Mouse (Mus musculus): Measurements from ENCODE around the gene Csnk1g1. TPM values are rescaled to one million over a fixed set of nuclear protein-coding genes. Genes with fewer than 3 reads are reported as not detected.

The Csnk1g1 gene
- polyA plus RNA-seq, 1 experiment from 2014 or later = 5.6 TPM

- DNase-seq (ENCODE audit: low spot score) = no peak
- Histone ChIP-seq H3K27me3 (ENCODE audit: control insufficient read depth, insufficient read depth, low read length) (no peaks in the 10 kb centered on the region), H3K4me3 (ENCODE audit: low read depth, low read length) (no peak overlapping the region), H3K27ac (replicated peaks) (no peak overlapping the region), H3K9me3 (ENCODE audit: control insufficient read depth, low read length) (no peaks in the 10 kb centered on the region), H3K4me1 (replicated peaks; ENCODE audit: control insufficient read depth, insufficient read depth) (no peaks in the 10 kb centered on the region), H3K4me2 (replicated peaks; ENCODE audit: low read depth) (no peak overlapping the region), H3K36me3 (ENCODE audit: control insufficient read depth, insufficient read depth, low read length) (peaks cover 9% of the 10 kb centered on the region; the same call in 1 of the 2 replicates), H3K9ac (ENCODE audit: low read length) (no peak overlapping the region)
- 82% methylated on average over 3 of the region's 3 CpGs for WGBS
- TF ChIP-seq EP300 (optimal IDR thresholded peaks at IDR 0.05) (no peak), CTCF (IDR thresholded peaks at IDR 0.05; ENCODE audit: low read depth) (no peak)
- ATAC-seq (ENCODE audit: low FRiP score, low TSS enrichment) = no peak
These were observed 132.1 kb downstream of the Csnk1g1 start for GRCm38 (mm10) chr9:66040801-66041200.

DNA sequence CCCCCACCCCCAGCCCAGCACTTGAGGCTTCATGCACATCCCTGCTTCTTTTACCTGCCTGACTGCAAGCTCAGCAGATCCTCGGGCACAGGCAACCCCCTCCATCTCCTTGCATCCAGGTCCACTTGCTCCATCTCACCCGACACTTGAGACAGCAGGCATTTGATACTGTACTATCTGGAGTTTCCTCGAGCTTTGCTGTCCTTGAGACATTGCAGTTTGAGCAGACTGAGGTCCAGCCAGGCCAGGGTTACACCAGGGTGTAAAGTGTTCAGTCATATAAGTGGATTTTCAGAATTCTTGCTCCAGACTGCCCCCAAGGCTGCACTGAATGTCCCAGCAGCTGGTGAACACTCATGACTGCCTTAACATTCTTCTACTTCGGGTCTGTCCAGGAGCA is 133.6 kb downstream of the Csnk1g1 start:
- 83% methylated on average over 4 of the region's 4 CpGs for WGBS
- Histone ChIP-seq H3K27ac (replicated peaks) (no peak overlapping the region), H3K4me3 (ENCODE audit: low read depth, low read length) (no peak overlapping the region), H3K4me1 (replicated peaks; ENCODE audit: control insufficient read depth, insufficient read depth) (no peaks in the 10 kb centered on the region), H3K36me3 (ENCODE audit: control insufficient read depth, insufficient read depth, low read length) (peaks cover 9% of the 10 kb centered on the region; the same call in 1 of the 2 replicates), H3K4me2 (replicated peaks; ENCODE audit: low read depth) (no peak overlapping the region), H3K9me3 (ENCODE audit: control insufficient read depth, low read length) (no peaks in the 10 kb centered on the region), H3K9ac (ENCODE audit: low read length) (no peak overlapping the region), H3K27me3 (ENCODE audit: control insufficient read depth, insufficient read depth, low read length) (no peaks in the 10 kb centered on the region)
- TF ChIP-seq CTCF (IDR thresholded peaks at IDR 0.05; ENCODE audit: low read depth) (no peak), EP300 (optimal IDR thresholded peaks at IDR 0.05) (no peak)
- no peak for DNase-seq (ENCODE audit: low spot score)
- no peak for ATAC-seq (ENCODE audit: low FRiP score, low TSS enrichment)

GRCm38 (mm10) chr9:66043241-66043640 is 134.5 kb downstream of the Csnk1g1 start:
- 99% methylated on average over 3 of the region's 3 CpGs for WGBS
- Histone ChIP-seq H3K27me3 (ENCODE audit: control insufficient read depth, insufficient read depth, low read length) (no peaks in the 10 kb centered on the region), H3K9ac (ENCODE audit: low read length) (no peak overlapping the region), H3K9me3 (ENCODE audit: control insufficient read depth, low read length) (no peaks in the 10 kb centered on the region), H3K36me3 (ENCODE audit: control insufficient read depth, insufficient read depth, low read length) (peaks cover 9% of the 10 kb centered on the region; the same call in 1 of the 2 replicates), H3K27ac (replicated peaks) (no peak overlapping the region), H3K4me2 (replicated peaks; ENCODE audit: low read depth) (no peak overlapping the region), H3K4me3 (ENCODE audit: low read depth, low read length) (no peak overlapping the region), H3K4me1 (replicated peaks; ENCODE audit: control insufficient read depth, insufficient read depth) (no peaks in the 10 kb centered on the region)
- no peak for TF ChIP-seq EP300 (optimal IDR thresholded peaks at IDR 0.05)
- TF ChIP-seq CTCF (IDR thresholded peaks at IDR 0.05; ENCODE audit: low read depth) = no peak
- no peak for ATAC-seq (ENCODE audit: low FRiP score, low TSS enrichment)
- DNase-seq (ENCODE audit: low spot score) = no peak

DNA sequence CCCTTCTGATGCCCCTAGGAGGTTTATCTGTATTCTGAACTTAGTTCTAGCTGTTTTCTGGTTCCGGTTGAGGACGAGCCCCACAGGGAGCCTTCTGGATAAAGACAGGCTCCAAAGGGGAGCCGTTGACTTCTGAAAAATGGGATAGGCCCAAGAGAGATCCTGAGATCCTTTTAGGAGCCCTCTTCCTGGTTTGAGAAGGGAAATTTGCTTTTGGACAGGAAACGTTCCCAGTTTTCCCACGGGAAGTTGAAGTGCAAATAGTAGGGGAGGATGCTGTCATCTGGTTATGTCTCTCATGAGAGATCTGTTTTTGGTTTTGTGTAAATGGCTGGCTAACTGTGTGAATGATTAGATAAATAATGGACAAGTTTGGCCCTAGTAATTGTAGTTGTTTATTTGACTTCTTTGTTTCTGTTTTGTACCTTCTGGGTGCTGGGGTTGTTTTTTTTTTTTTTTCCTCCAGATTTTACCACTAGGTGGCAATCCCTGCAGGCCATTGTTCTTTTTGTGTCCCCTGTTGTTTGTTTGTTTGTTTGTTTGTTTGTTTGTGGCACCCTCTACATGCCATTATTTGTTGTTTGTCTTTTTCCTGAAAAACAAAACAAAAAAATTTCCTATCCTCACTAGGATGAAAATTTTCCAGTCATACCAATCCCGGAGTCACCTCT is 141.3 kb downstream of the Csnk1g1 start:
- no peak for TF ChIP-seq EP300 (optimal IDR thresholded peaks at IDR 0.05)
- peak; percentile 24 for TF ChIP-seq CTCF (IDR thresholded peaks at IDR 0.05; ENCODE audit: low read depth)
- no peaks in the 10 kb centered on the region for H3K36me3 ChIP-seq (ENCODE audit: control insufficient read depth, insufficient read depth, low read length)
- DNase-seq (ENCODE audit: low spot score) = no peak

DNA sequence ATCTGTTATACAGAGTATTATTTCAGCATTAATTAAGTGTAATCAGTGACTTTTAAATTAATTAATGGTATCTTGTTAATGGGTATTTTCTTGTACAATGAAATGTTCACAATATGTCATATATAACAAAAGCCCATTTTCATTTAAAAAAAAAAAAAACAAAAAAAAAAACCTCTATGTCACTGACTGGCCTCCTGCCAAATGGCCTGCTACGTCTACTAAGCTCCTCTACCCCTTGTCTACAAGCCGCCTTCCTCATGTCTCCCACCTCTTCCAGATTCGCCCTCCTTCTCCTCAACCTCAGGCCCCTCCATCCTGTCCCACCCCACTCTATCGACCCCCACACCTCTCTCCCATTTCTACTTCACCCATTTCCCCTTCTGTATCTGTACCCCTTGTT is 142.8 kb downstream of the Csnk1g1 start:
- TF ChIP-seq CTCF (IDR thresholded peaks at IDR 0.05; ENCODE audit: low read depth) (no peak), EP300 (optimal IDR thresholded peaks at IDR 0.05) (no peak)
- no peak for DNase-seq (ENCODE audit: low spot score)
- no peak overlapping the region for H3K9ac ChIP-seq (ENCODE audit: low read length)
- WGBS = 60% methylated on average over 4 of the region's 4 CpGs
- H3K27me3 ChIP-seq (ENCODE audit: control insufficient read depth, insufficient read depth, low read length) = no peaks in the 10 kb centered on the region
- H3K4me2 ChIP-seq (replicated peaks; ENCODE audit: low read depth) = no peak overlapping the region
- no peak for ATAC-seq (ENCODE audit: low FRiP score, low TSS enrichment)
- H3K4me1 ChIP-seq (replicated peaks; ENCODE audit: control insufficient read depth, insufficient read depth) = no peaks in the 10 kb centered on the region
- H3K27ac ChIP-seq (replicated peaks) = no peak overlapping the region
- no peak overlapping the region for H3K4me3 ChIP-seq (ENCODE audit: low read depth, low read length)
- H3K36me3 ChIP-seq (ENCODE audit: control insufficient read depth, insufficient read depth, low read length) = no peaks in the 10 kb centered on the region
- no peaks in the 10 kb centered on the region for H3K9me3 ChIP-seq (ENCODE audit: control insufficient read depth, low read length)

More for the DNA sequence above, 141.3 kb downstream of the Csnk1g1 start:
- no peaks in the 10 kb centered on the region for H3K9me3 ChIP-seq (ENCODE audit: control insufficient read depth, low read length)
- no peak for ATAC-seq (ENCODE audit: low FRiP score, low TSS enrichment)
- H3K4me3 ChIP-seq (ENCODE audit: low read depth, low read length) = no peak overlapping the region
- 74% methylated on average over 6 of the region's 6 CpGs for WGBS
- no peak overlapping the region for H3K4me2 ChIP-seq (replicated peaks; ENCODE audit: low read depth)
- H3K9ac ChIP-seq (ENCODE audit: low read length) = no peak overlapping the region
- H3K27me3 ChIP-seq (ENCODE audit: control insufficient read depth, insufficient read depth, low read length) = no peaks in the 10 kb centered on the region
- H3K4me1 ChIP-seq (replicated peaks; ENCODE audit: control insufficient read depth, insufficient read depth) = no peaks in the 10 kb centered on the region
- no peak overlapping the region for H3K27ac ChIP-seq (replicated peaks)

DNA sequence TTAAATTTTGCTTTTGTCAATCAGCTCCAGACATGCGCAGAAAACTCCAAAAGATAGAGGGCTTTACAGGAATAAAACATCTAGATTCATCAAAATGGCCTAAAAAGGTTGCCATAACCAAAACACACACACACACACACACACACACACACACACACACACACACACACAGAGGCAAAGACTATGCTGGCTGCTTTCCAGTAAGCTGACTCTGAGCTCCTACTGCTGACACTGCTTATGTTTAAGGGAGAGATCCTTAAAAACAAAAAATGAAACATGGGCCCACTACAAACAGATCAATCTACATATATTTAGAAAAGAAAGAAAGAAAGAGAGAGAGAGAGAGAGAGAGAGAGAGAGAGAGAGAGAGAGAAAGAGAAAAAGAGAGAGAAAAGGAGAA is 144.0 kb downstream of the Csnk1g1 start:
- 86% methylated on average over 1 of the region's 1 CpGs for WGBS

More for the DNA sequence above, 144.0 kb downstream of the Csnk1g1 start:
- TF ChIP-seq CTCF (IDR thresholded peaks at IDR 0.05; ENCODE audit: low read depth) = no peak
- no peak for TF ChIP-seq EP300 (optimal IDR thresholded peaks at IDR 0.05)
- Histone ChIP-seq H3K4me1 (replicated peaks; ENCODE audit: control insufficient read depth, insufficient read depth) (no peaks in the 10 kb centered on the region), H3K27ac (replicated peaks) (no peak overlapping the region), H3K4me2 (replicated peaks; ENCODE audit: low read depth) (no peak overlapping the region), H3K9ac (ENCODE audit: low read length) (no peak overlapping the region), H3K36me3 (ENCODE audit: control insufficient read depth, insufficient read depth, low read length) (no peaks in the 10 kb centered on the region), H3K9me3 (ENCODE audit: control insufficient read depth, low read length) (no peaks in the 10 kb centered on the region), H3K4me3 (ENCODE audit: low read depth, low read length) (no peak overlapping the region), H3K27me3 (ENCODE audit: control insufficient read depth, insufficient read depth, low read length) (no peaks in the 10 kb centered on the region)
- no peak for ATAC-seq (ENCODE audit: low FRiP score, low TSS enrichment)
- DNase-seq (ENCODE audit: low spot score) = peak; percentile 11

Measured in stomach, postnatal 0 days (tissue).